Mouse (Mus musculus): ENCODE results near the gene D630003M21Rik. TPM values are rescaled to one million over a fixed set of nuclear protein-coding genes. Genes with fewer than 3 reads are reported as not detected.

D630003M21Rik gene
- total RNA-seq (2021), result 2.0 and 2.4 TPM in 2 replicates
- long read RNA-seq, experiment 1, result 0 reads
- long read RNA-seq, experiment 2, partial matches to known transcripts, result 1 of 2 reads
- long read RNA-seq, experiment 2, other reads (novel, unspliced or antisense), result 1 of 2 reads

GRCm38 (mm10) chr2:158228670-158229502, at the start of gene D630003M21Rik:
D630003M21Rik (minus strand) TSS chr2:158229222.
- peak; percentile 63 for DNase-seq

DNA sequence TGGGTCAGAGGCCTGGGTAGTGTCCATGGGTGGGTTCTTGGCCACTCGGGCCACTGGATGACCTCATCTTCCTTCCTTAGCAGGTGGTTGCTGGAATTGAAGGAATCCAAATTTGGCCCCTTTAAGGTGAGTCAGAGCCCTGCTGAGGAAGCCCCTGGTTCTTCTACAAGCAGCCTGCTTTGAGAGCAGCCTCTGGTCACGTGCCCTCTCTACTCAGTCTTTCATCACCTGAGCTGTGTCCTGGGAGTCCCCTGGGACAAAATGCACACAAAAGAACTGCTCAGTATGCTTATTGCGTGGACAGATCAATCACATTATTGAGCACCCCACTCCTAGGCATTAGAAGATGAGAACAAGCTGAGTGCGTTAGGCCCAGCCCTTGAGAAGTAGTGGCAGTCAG, 47.9 kb upstream of the D630003M21Rik start:
- no peak for DNase-seq

DNA sequence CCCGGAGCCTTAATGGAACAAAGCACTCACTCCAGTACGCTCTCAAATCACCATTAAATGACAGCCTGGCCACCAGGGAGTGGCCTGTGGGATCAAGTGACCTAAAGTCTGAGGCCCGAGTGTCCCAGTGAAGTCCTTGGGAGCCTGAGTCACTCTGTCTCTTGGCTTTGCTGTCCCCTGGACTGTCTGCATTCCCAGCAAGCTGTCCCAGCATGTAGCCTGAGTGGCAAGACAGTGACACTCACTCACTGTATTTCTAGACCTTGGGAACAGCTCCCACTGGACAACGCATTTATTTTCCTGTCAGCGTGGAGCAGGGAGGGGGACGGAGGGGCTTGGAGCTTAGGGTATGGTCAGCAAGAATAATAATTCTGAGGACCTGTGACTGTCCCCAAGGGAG, 47.4 kb upstream of the D630003M21Rik start:
- DNase-seq, result peak; percentile 77

DNA sequence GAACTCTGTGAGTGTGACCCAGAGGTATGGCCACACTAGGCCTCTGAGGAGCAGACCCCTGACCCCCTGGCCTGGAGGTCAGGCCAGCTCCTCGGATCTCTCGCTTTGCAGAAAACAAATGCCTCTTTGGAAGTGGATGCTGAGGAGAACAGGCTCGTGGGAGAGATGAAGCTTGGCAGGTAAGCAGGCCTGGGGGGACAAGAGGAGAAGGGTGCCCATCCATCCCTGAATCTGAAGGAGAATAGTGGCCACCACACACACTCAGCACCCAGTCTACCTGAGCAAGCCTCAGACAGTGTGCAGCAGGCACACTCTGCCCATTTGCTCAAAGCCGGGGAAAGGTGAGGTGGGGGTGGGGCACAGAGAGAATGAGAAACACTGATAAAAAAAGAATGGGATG, 46.8 kb upstream of the D630003M21Rik start:
- DNase-seq, result no peak

- DNase-seq, result peak; percentile 30
Measured at GRCm38 (mm10) chr2:158275349-158275748, 46.3 kb upstream of the D630003M21Rik start.

DNA sequence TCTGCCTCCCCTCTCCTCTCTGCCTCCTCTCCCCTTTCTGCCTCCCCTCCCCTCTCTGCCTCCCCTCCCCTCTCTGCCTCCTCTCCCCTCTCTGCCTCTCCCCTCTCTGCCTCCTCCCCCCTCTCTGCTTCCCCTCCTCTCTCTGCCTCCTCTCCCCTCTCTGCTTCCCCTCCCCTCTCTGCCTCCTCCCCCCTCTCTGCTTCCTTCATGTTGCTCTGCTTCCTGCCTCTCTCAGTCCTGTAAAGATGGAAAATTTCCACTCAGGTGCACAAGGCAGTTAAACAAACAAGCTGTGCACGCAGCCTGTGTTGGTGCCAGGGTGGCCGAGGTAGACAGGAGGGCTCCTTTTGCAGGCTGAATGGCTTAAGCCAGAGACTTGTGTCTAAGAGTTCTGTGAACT, 44.6 kb upstream of the D630003M21Rik start:
- no peak for DNase-seq

DNA sequence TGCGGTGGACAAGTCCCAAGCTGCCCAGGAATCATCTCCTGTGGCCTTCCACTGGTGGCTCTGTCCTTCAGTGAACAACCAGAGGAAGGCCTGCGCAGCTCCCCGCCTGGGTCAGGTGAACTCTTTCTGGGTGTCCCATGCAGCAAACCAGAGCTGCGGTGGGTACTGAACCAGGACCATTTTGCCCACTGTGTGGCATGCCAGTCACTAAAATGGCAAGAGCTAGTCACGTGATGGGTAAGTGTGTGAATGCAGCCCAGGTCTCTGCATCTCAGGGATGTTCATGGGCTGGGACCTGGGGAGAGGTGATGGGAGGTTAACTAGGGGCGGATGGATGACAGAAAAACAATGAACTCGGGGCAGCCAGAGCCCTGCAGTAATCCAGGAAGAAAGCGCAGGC, 41.0 kb upstream of the D630003M21Rik start:
- DNase-seq, result no peak

DNA sequence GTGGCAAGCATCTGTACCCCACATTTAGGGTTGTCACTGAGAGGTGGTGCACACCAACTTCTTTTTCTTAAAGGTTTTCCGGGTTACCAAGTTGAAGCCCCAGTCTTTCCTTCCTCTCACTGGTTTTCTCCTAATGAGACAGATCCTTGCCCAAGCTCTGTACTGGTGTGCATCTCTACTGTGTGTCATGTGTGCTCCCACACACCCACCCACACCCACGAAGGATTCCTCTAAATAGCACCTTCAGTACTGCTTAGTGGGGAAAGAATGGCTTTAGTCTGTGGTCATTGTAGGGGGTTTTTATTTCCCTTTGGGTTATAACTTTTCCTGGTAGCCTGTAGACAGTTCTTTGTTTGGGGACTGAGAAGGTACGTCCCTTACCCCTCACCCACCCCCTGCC, 35.9 kb upstream of the D630003M21Rik start:
- no peak for DNase-seq

GRCm38 (mm10) chr2:158259498-158259897, 30.5 kb upstream of the D630003M21Rik start:
- no peak for DNase-seq

GRCm38 (mm10) chr2:158258781-158259180, 29.8 kb upstream of the D630003M21Rik start:
- peak; percentile 85 for DNase-seq

- DNase-seq, result no peak
Measured at GRCm38 (mm10) chr2:158258005-158258418, 29.0 kb upstream of the D630003M21Rik start, which contains the start of gene Bpi. Bpi (plus strand) TSS chr2:158258094.

GRCm38 (mm10) chr2:158256894-158257293, 27.9 kb upstream of the D630003M21Rik start:
- peak; percentile 65 for DNase-seq

DNA sequence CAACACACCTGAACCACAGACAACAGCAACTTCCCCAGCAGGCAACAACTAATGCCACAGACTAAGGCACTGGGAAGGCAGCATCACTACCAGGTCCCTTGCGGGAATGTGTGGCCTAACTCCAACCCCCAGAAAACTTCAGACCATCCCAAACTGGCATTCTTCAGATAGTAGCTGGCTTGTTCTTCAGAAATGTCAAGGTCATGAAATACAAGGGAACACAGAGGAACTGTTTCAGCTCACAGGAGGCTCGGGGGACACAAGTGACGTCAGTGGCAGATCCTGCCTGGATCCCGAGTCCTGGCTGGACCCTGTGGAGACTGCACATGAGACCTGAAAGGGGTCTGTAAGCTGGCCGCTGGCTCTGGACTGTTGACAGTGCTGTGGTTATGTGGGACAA, 24.8 kb upstream of the D630003M21Rik start:
- peak; percentile 50 for DNase-seq

- DNase-seq, result no peak
Measured at GRCm38 (mm10) chr2:158250558-158250957, 21.5 kb upstream of the D630003M21Rik start.

DNA sequence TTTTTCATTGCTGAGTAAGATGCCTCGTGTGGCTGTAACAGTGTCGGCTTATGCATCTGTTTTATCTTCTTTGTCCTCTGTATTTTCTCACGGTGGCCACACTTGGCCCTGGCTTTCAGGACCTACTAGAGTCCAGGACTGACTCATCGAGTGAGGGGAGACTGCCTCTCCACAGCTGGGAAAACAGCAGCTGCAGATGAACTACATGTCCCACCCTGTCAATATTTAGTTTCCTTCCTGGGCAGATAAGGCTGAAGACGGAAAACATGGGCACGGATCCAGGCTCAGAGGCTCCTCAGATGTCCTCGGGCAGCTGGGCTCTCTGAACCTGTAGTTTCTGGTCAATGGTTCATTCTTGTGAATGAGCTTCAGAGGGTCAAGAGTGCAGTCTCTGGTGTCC, 19.3 kb upstream of the D630003M21Rik start:
- peak; percentile 73 for DNase-seq

- DNase-seq, result no peak
Measured at GRCm38 (mm10) chr2:158247852-158248251, 18.8 kb upstream of the D630003M21Rik start.

DNA sequence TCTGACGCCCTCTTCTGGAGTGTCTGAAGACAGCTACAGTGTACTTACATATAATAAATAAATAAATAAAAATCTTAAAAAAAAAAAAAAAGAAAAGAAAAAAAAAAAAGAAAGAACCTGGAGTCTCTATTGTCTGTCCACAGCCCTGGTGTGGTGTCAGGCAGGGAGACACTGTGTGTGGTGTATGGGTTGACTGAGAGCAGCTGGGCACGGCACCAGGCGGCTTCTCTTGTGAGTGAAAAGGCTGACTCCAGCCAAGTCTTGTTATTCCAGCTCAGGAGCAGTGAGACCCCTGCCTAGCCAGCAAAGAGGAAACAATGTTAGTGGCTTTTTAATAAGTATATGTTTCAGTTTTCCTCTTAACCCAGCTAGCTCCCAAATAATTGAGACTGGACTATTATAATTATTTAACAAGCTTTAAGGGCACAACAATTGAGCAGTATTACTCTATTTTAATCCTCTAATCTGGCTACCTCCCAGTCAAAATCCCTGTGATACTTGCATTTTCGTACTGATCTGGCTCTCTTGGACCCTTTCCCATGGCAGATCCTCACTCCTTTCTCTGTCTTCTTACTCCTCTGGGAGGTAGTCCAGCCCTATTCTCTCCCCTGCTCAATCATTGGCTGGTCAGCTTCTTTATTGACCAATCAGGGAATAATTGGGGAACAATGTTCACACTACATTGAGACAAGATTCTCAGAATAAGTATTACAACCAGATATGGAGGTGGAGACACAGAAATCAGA, 16.2 kb upstream of the D630003M21Rik start:
- DNase-seq, result no peak

DNA sequence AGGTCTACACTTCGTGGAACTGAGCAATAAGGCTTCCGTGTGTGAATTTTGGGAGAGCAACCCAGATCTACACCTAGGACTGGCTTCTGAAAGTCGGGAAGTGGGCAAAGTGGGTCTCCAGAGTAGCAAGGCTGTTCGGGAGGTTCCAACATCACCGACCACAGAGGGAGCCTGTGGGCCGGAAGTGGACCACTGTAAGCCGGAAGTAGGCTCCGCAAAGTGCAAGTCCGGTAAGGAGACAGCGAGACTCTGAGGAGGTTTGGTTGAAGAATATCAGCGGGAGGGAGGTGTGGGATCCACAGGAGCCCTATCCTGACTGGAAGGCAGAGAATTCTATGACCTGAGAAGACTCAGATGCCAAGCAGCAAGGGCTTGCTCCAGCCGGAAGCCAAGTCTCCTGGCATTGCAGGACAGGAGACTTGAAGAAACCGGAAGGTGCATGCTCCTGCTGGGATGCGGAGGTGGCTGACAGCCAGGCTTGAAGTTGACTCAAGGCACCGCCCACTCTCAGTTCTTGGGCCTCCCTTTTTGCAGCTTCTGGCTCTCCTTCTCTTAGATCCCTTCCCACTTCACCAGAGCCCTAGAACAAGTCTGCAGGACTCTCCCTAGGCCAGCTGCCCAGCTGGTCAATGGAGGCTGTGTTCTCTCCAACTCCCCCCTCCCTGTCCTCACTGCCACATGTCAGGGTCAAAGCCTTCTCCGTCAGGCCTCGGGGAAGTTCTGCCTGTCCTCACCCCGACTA, 14.3 kb upstream of the D630003M21Rik start:
- DNase-seq, result peak; percentile 45

DNA sequence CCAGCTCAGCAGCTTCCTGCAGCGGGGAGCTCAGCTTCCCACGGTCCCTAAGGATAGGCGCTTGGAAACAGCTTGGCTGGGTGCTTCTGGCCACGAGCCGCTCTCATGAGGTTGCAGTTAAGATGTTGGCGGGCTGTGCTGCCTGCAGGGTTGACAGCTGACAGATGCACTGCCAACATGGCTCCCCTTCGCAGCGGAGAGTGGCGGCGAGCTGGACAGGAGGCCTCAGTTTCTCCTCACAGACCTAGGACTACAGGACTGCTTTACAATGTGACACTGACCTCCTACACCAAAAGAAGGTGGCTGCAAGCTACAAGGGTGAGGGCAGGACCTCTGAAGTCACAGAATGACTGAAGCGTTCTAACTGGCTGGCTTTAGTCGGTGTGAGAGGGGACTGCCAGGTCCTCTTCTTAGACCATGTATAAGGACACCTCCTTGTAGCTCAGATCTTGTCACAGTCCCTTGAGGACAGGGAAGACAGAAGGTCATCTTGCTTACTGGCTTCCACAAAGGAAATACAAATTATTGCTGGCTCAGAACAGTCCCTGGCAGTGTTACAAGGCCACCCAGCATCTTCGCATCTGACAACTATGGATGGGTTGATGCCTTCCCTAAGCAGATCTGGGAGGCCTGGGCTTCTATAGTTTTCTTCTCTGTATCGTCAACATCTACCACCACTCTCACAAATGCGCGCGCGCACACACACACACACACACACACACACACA, 13.3 kb upstream of the D630003M21Rik start:
- DNase-seq, result peak; percentile 50

DNA sequence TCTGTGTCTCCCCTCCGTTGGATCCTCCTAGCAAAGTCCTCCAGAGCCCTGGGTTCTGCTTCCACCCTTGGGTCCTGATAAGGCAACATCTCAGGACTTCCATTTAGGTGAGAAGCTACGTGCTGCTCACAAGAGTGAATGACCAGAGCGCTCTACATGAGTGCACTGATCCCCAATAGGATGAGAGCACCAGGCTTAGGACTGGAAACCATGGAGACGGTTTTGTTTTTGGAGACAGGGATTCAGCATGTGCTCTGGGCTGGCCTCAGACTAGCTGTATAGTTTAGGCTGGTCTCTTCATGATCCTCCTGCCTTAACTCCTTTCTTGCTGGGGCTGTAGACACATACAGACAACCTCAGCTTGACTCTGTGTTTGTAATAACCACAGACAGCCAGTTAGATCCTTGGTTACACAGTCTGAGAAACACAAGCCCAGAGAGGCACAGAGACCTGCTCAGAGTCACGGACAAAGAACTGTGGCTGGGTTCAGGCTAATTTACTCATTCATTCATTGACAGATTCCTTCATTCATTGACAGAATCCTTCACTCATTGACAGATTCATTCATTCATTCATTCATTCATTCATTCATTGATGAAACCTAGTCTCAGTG, 12.2 kb upstream of the D630003M21Rik start:
- DNase-seq, result no peak

DNA sequence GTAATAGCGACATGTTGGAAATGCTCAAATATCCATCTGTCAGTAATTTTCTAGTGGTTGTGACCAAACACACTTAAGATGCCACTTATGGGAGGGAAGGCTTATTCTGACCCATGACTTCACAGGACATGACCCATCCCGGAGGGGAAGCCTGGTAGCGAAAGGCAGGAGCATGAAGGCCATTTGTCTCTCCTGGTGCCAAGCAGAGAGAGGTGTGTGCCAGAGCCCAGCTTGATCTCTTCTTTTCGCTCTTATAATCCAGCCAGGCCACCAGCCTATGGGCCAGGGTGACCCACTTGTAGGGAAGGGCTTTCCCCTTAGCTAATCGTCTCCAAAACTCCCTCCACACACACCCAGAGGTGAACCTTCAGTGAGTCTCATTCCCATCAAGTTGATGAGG, 9.1 kb upstream of the D630003M21Rik start:
- peak; percentile 48 for DNase-seq
